Mouse (Mus musculus): Measurements from ENCODE around the gene Bsg. TPM values are rescaled to one million over a fixed set of nuclear protein-coding genes. Genes with fewer than 3 reads are reported as not detected.
A peak's percentile ranks its signal among the peaks of the same experiment; 100 is the strongest.
"Not testable (repeated sequence)": the region's sequence is repeated elsewhere in the genome, so short reads cannot be mapped to it uniquely, and the experiment has no call there.

The Bsg gene
- polyA plus RNA-seq, 1 experiment from 2014 or later: 691 TPM

GRCm38 (mm10) chr10:79740863-79741262 is 36.6 kb downstream of the Bsg start:
- H3K4me3 ChIP-seq: no peak overlapping the region
- peaks cover 86% of the 10 kb centered on the region for H3K36me3 ChIP-seq
- no peak for ATAC-seq (ENCODE audit: insufficient number of reproducible peaks, insufficient read depth, low FRiP score, low TSS enrichment)
- H3K27me3 ChIP-seq: peaks cover 8% of the 10 kb centered on the region
- 70% methylated on average over 11 of the region's 11 CpGs for WGBS
- H3K9ac ChIP-seq: no peak overlapping the region
- no peak overlapping the region for H3K27ac ChIP-seq
- H3K4me2 ChIP-seq (replicated peaks): no peak overlapping the region
- peaks cover 49% of the 10 kb centered on the region for H3K9me3 ChIP-seq
- H3K4me1 ChIP-seq: peaks cover 6% of the 10 kb centered on the region

GRCm38 (mm10) chr10:79743161-79743560 is 38.9 kb downstream of the Bsg start:
- no peak overlapping the region for H3K27ac ChIP-seq
- H3K4me3 ChIP-seq: no peak overlapping the region
- H3K27me3 ChIP-seq: no peaks in the 10 kb centered on the region
- H3K36me3 ChIP-seq: peaks cover 63% of the 10 kb centered on the region
- no peak for ATAC-seq (ENCODE audit: insufficient number of reproducible peaks, insufficient read depth, low FRiP score, low TSS enrichment)
- WGBS: 90% methylated on average over 11 of the region's 11 CpGs
- no peak overlapping the region for H3K4me2 ChIP-seq (replicated peaks)
- peaks cover 33% of the 10 kb centered on the region for H3K9me3 ChIP-seq
- no peak overlapping the region for H3K9ac ChIP-seq
- H3K4me1 ChIP-seq: peaks cover 6% of the 10 kb centered on the region

GRCm38 (mm10) chr10:79743650-79744365 is 39.5 kb downstream of the Bsg start:
- WGBS: 91% methylated on average over 15 of the region's 15 CpGs
- no peak for ATAC-seq (ENCODE audit: insufficient number of reproducible peaks, insufficient read depth, low FRiP score, low TSS enrichment)
- peaks cover 57% of the 10 kb centered on the region for H3K36me3 ChIP-seq
- H3K4me2 ChIP-seq (replicated peaks): no peak overlapping the region
- no peak overlapping the region for H3K4me3 ChIP-seq
- no peak overlapping the region for H3K9ac ChIP-seq
- peaks cover 26% of the 10 kb centered on the region for H3K9me3 ChIP-seq
- no peaks in the 10 kb centered on the region for H3K27me3 ChIP-seq
- no peak overlapping the region for H3K27ac ChIP-seq
- peaks cover 6% of the 10 kb centered on the region for H3K4me1 ChIP-seq

GRCm38 (mm10) chr10:79745411-79745810 is 41.1 kb downstream of the Bsg start:
- Histone ChIP-seq H3K4me1 (peaks cover 6% of the 10 kb centered on the region), H3K27ac (no peak overlapping the region), H3K9me3 (peaks cover 10% of the 10 kb centered on the region), H3K4me3 (peak overlapping the region; percentile 58), H3K4me2 (replicated peaks) (peak overlapping the region; percentile 58), H3K36me3 (peaks cover 41% of the 10 kb centered on the region), H3K27me3 (no peaks in the 10 kb centered on the region), H3K9ac (peak overlapping the region; percentile 27; the same call in 1 of the 2 replicates)
- ATAC-seq (ENCODE audit: insufficient number of reproducible peaks, insufficient read depth, low FRiP score, low TSS enrichment): no peak
- 93% methylated on average over 3 of the region's 3 CpGs for WGBS

DNA sequence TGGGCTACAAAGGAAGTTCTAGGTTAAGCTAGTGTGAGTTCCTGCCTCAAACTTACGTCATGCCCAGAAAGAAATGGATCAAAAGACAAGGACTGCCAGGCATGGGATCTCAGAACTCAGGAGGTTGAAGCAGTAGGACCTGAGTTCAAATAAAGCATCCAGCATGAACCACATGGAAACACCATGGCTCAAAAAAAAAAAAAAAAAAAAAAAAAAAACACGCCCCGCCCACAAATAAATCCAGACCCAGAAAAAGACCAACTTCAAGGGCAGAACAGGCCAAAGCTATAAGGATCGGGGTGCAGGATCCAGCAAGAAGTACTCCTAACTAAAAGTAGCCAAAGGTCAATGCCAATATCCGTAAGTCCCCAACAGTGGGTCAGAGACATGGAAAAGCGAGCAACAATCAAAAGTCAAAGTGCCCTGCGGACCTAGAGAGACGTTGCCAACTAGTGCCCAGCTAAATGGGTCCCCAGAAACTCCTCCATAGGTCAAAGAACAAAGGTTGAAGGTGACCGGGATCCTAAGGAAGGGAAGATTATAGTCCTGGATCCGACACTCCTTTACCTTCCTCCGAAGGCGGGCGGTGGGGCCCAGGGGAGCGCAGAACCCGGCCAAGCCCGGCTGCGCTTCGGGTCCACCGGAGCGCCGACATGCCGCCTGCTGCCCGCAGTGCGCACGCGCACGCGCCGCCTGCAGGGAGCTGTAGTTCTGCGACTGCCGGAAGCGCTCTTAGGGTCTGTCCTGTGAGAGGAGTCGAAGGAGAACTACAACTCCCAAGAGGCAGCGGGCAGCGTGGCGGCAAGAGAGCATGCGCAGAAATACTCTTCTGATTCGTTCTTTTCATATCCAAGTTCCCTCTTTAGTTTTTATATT is 41.8 kb downstream of the Bsg start, which contains the start of gene Polrmt:
Gene Polrmt, minus strand, starts transcription at position 684 of the 876 bp plus-strand sequence.
- Histone ChIP-seq H3K36me3 (peaks cover 34% of the 10 kb centered on the region), H3K9ac (peak within 1 kb of the TSS; percentile 53), H3K4me3 (peak within 1 kb of the TSS; percentile 58), H3K27ac (no peak within 1 kb of the TSS), H3K4me1 (peaks cover 6% of the 10 kb centered on the region), H3K27me3 (no peaks in the 10 kb centered on the region), H3K9me3 (peaks cover 3% of the 10 kb centered on the region; the same call in 1 of the 2 replicates), H3K4me2 (replicated peaks) (peak within 1 kb of the TSS; percentile 58)
- ATAC-seq (ENCODE audit: insufficient number of reproducible peaks, insufficient read depth, low FRiP score, low TSS enrichment): peak; percentile 92
- WGBS: 3% methylated on average over 38 of the region's 38 CpGs

- no peak overlapping the region for H3K9ac ChIP-seq
- WGBS: 24% methylated on average over 6 of the region's 6 CpGs
- peak; percentile 54 for ATAC-seq (ENCODE audit: insufficient number of reproducible peaks, insufficient read depth, low FRiP score, low TSS enrichment)
Measured at GRCm38 (mm10) chr10:79746774-79747151, 42.5 kb downstream of the Bsg start.

DNA sequence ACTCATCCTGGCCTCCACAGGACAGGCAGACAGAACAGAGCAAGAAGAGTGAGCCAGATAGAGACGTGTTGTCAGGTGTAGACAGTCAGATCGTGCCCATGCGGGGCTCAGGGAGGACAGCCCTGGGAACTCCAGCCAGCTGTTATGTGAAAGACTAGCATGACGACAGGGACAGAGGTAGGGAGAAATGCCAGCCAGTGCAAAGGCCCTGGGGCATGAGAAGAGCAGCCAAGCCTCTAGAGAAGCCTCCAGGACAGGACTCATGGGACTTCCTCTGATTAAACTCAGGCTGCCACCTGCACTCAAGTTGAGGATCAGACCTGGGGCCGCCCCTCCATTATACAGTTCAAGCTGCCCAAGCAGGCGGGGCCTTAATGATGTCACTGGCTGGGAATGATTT is 44.2 kb downstream of the Bsg start:
- no peaks in the 10 kb centered on the region for H3K27me3 ChIP-seq
- no peak overlapping the region for H3K27ac ChIP-seq
- peaks cover 11% of the 10 kb centered on the region for H3K36me3 ChIP-seq
- no peak overlapping the region for H3K4me3 ChIP-seq
- H3K4me2 ChIP-seq (replicated peaks): no peak overlapping the region
- peaks cover 6% of the 10 kb centered on the region for H3K4me1 ChIP-seq
- no peaks in the 10 kb centered on the region for H3K9me3 ChIP-seq
- ATAC-seq (ENCODE audit: insufficient number of reproducible peaks, insufficient read depth, low FRiP score, low TSS enrichment): no peak
- 76% methylated on average over 6 of the region's 6 CpGs for WGBS
- H3K9ac ChIP-seq: no peak overlapping the region

More at GRCm38 (mm10) chr10:79746774-79747151, 42.5 kb downstream of the Bsg start:
- Histone ChIP-seq H3K9me3 (no peaks in the 10 kb centered on the region), H3K27me3 (no peaks in the 10 kb centered on the region), H3K4me3 (peak overlapping the region; percentile 6; the same call in 1 of the 2 replicates), H3K27ac (no peak overlapping the region), H3K4me2 (replicated peaks) (peak overlapping the region; percentile 40), H3K36me3 (peaks cover 27% of the 10 kb centered on the region), H3K4me1 (peaks cover 6% of the 10 kb centered on the region)

- ATAC-seq (ENCODE audit: insufficient number of reproducible peaks, insufficient read depth, low FRiP score, low TSS enrichment): peak; percentile 85
- H3K36me3 ChIP-seq: peaks cover 38% of the 10 kb centered on the region
- peak within 1 kb of the TSS; percentile 69 for H3K4me2 ChIP-seq (replicated peaks)
- H3K9me3 ChIP-seq: no peaks in the 10 kb centered on the region
- 1% methylated on average over 33 of the region's 36 CpGs for whole genome bisulfite sequencing
- H3K4me1 ChIP-seq: peaks cover 10% of the 10 kb centered on the region
- no peaks in the 10 kb centered on the region for H3K27me3 ChIP-seq
- peak within 1 kb of the TSS; percentile 33 for H3K4me3 ChIP-seq
- H3K9ac ChIP-seq: peak within 1 kb of the TSS; percentile 46
- H3K27ac ChIP-seq: no peak within 1 kb of the TSS
Measured at GRCm38 (mm10) chr10:79754856-79755516, 50.7 kb downstream of the Bsg start, which contains the start of gene Fgf22. Gene Fgf22, plus strand, starts transcription at chr10:79755076.

DNA sequence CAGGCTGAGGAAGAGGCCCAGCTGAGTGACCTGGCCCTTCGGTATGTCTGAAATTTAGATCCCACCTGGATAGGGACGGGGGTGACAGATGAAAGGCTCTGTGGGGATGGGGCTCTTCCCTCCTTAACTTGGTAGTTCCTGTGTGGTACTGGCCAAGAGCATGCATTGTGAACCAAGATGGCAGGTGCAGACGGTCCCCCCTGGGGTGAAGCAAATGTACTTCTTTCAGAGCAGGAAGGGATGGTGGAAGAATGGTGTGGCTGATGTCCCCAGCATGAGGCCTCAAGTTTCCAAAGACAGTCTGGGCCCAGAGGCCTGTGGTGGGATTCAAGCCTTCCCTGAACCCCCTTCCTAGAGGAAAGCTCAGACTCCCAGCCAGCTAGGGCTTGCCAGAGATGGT is 51.6 kb downstream of the Bsg start:
- no peak overlapping the region for H3K4me3 ChIP-seq
- WGBS: 78% methylated on average over 3 of the region's 3 CpGs
- H3K27me3 ChIP-seq: no peaks in the 10 kb centered on the region
- H3K9me3 ChIP-seq: no peaks in the 10 kb centered on the region
- peaks cover 47% of the 10 kb centered on the region for H3K36me3 ChIP-seq
- H3K27ac ChIP-seq: no peak overlapping the region
- no peak overlapping the region for H3K9ac ChIP-seq
- H3K4me1 ChIP-seq: peaks cover 10% of the 10 kb centered on the region
- no peak for ATAC-seq (ENCODE audit: insufficient number of reproducible peaks, insufficient read depth, low FRiP score, low TSS enrichment)
- H3K4me2 ChIP-seq (replicated peaks): no peak overlapping the region

- Histone ChIP-seq H3K27ac (no peak overlapping the region), H3K9ac (no peak overlapping the region), H3K4me1 (peaks cover 10% of the 10 kb centered on the region), H3K27me3 (no peaks in the 10 kb centered on the region), H3K4me3 (no peak overlapping the region), H3K9me3 (no peaks in the 10 kb centered on the region), H3K4me2 (replicated peaks) (no peak overlapping the region), H3K36me3 (peaks cover 55% of the 10 kb centered on the region)
- WGBS: 89% methylated on average over 24 of the region's 24 CpGs
- no peak for ATAC-seq (ENCODE audit: insufficient number of reproducible peaks, insufficient read depth, low FRiP score, low TSS enrichment)
Measured at GRCm38 (mm10) chr10:79756660-79757059, 52.4 kb downstream of the Bsg start.

GRCm38 (mm10) chr10:79759675-79760074 is 55.4 kb downstream of the Bsg start:
- not testable (repeated sequence) for ATAC-seq (ENCODE audit: insufficient number of reproducible peaks, insufficient read depth, low FRiP score, low TSS enrichment); H3K9ac ChIP-seq; H3K4me2 ChIP-seq (replicated peaks); H3K9me3 ChIP-seq; H3K27me3 ChIP-seq; H3K27ac ChIP-seq; H3K4me3 ChIP-seq
- Histone ChIP-seq H3K36me3 (peaks cover 66% of the 10 kb centered on the region), H3K4me1 (peaks cover 15% of the 10 kb centered on the region)
- 90% methylated on average over 1 of the region's 1 CpGs for WGBS

Data from embryonic facial prominence, embryonic 12.5 days (tissue).